Mouse (Mus musculus) intestine, embryonic 15.5 days (tissue): Measurements from ENCODE around the gene Pi4kb. TPM values are rescaled to one million over a fixed set of nuclear protein-coding genes. Genes with fewer than 3 reads are reported as not detected.
A peak's percentile ranks its signal among the peaks of the same experiment; 100 is the strongest.
"Not testable (repeated sequence)": the region's sequence is repeated elsewhere in the genome, so short reads cannot be mapped to it uniquely, and the experiment has no call there.

Experiments
- ATAC-seq: fragments of 200-750 bp; cut with Nextera tagmentation; 2 replicates; pipeline ENCODE4 v1.8.0; 2017; ENCODE audit warnings: moderate TSS enrichment, moderate library complexity
- H3K27ac ChIP-seq: fragments of 300-500 bp; sonication (generic); 2 replicates; pipeline ENCODE4 v1.5.1; 2015; ENCODE audit warnings: mild to moderate bottlenecking, inconsistent platforms
- H3K27me3 ChIP-seq: fragments of 300-500 bp; sonication (generic); replicated peaks from 2 replicates; pipeline ENCODE4 v1.6.1; 2015; ENCODE audit warnings: inconsistent platforms
- H3K36me3 ChIP-seq: fragments of 300-500 bp; sonication (generic); 2 replicates; pipeline ENCODE4 v1.6.1; 2015; ENCODE audit warnings: inconsistent platforms
- H3K4me1 ChIP-seq: fragments of 300-500 bp; sonication (generic); replicated peaks from 2 replicates; pipeline ENCODE4 v1.6.1; 2015; ENCODE audit warnings: inconsistent platforms
- H3K4me2 ChIP-seq: fragments of 300-500 bp; sonication (generic); replicated peaks from 2 replicates; pipeline ENCODE4 v1.6.1; 2015; ENCODE audit warnings: mild to moderate bottlenecking, inconsistent platforms
- H3K4me3 ChIP-seq: fragments of 300-500 bp; sonication (generic); replicated peaks from 2 replicates; pipeline ENCODE4 v1.5.1; 2015; ENCODE audit warnings: inconsistent platforms
- H3K9ac ChIP-seq: fragments of 300-500 bp; sonication (generic); 2 replicates; pipeline ENCODE4 v1.6.1; 2015; ENCODE audit warnings: inconsistent platforms
- H3K9me3 ChIP-seq: fragments of 300-500 bp; sonication (generic); 2 replicates; pipeline ENCODE4 v1.6.1; 2016; ENCODE audit warnings: inconsistent platforms
- WGBS: fragments of 180-500 bp; shearing (Covaris S2); methylation state at CpG from one replicate; pipeline ENCODE4 v1.1.7; 2015; 5-methylcytosine and 5-hydroxymethylcytosine counted together
- polyA plus RNA-seq: library from polyadenylated mRNA; unstranded; fragments of >200 nt; fragmentation: Nextera tagmentation; extraction: Ambion mirVana; gene quantifications from 2 replicates; pipeline ENCODE4 v1.2.1, GENCODE M21; 2015

The Pi4kb gene
- polyA plus RNA-seq, 1 experiment from 2014 or later, result 19.8 TPM

DNA sequence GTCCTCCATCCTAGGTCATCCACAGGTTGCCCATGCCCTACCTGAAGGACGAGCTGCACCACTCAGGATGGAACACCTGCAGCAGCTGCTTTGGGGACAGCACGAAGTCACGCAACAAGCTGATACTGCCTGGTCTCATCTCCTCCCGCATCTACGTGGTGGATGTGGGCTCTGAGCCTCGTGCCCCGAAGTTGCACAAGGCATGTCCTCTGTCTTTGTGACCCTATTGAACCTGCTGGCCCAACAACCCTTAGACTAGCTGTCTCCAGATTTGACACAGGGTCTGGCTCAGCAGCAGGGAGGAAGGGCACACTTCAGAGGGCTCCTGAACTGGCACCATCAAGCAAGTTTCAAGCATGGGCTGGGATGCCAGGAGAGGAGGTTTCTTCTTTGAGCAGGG is 37.3 kb upstream of the Pi4kb start:
- H3K4me3 ChIP-seq, ATAC-seq, H3K36me3 ChIP-seq, H3K4me1 ChIP-seq, H3K9ac ChIP-seq, H3K27me3 ChIP-seq, H3K27ac ChIP-seq, H3K4me2 ChIP-seq, H3K9me3 ChIP-seq: not testable (repeated sequence)
- WGBS, result 88% methylated on average over 7 of the region's 7 CpGs

DNA sequence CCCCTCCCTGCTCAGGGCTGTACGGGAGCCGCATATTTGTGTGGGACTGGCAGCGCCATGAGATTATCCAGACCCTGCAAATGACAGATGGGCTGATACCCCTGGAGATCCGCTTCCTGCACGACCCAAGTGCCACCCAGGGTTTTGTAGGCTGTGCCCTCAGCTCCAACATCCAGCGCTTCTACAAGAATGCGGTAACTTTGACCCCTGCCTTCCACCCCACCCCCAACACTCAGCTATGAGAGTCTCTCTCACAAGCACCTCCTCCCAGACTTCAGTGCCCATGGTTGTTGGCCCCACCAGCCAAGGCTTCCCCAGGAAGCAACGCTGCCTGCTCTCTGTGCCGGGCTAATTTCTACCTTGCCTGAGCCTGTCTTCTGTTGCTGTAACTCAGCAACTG is 34.5 kb upstream of the Pi4kb start:
- not testable (repeated sequence) for H3K4me1 ChIP-seq, H3K4me3 ChIP-seq, H3K9ac ChIP-seq, ATAC-seq, H3K27ac ChIP-seq, H3K4me2 ChIP-seq, H3K27me3 ChIP-seq, H3K36me3 ChIP-seq, H3K9me3 ChIP-seq
- WGBS, result 40% methylated on average over 9 of the region's 9 CpGs

DNA sequence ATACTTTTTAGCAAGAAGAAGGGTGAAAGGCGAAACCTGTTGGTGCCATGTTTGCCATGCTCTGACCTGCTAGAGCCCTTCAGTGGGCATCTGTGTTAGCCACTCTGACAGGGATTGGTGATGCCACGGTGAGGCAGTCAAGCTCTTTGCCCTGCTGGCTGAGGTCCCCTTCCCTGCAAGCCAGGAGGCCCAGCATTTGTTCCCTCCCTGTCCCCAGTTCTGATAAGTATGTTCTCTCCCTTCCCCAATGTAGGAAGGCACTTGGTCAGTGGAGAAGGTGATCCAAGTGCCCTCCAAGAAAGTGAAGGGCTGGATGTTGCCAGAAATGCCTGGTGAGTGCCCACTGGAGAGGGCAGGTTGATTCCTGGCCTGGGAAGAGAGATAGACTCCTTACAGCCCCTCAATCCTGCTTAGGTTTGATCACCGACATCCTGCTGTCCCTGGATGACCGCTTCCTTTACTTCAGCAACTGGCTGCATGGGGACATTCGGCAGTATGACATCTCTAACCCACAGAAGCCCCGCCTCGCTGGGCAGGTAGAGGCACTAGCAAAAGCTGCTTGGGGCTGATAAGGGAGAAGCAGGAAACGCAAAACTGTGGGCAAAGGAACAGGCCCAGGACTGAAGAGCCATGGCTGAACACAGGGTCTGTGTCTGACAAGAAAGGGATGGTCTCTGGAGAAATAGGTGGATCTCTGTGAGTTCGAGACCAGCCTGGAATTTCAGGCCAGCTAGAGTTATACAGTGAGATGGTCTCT is 32.1 kb upstream of the Pi4kb start:
- not testable (repeated sequence) for H3K9ac ChIP-seq, H3K27me3 ChIP-seq, H3K36me3 ChIP-seq, H3K4me3 ChIP-seq, H3K4me1 ChIP-seq, H3K9me3 ChIP-seq, H3K27ac ChIP-seq, H3K4me2 ChIP-seq
- 84% methylated on average over 9 of the region's 9 CpGs for WGBS
- ATAC-seq, result peak; percentile 52; the same call in 1 of the 2 replicates

DNA sequence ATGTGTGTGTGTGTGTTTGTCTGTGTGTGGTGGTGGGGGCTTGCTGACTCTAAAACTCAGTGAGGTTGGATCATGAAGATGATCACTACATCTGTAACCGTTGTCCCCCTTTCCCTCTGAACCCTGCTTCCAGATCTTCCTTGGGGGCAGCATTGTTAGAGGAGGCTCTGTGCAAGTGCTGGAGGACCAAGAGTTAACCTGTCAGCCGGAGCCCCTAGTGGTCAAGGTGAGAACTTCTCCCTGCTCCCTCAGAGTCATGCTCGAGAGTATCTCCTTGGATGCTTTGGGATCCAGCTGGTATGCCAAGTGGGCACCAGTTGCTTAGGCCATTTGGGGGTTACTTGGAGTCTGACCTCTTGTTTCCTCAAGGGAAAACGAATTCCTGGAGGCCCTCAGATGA is 30.8 kb upstream of the Pi4kb start:
- not testable (repeated sequence) for H3K9ac ChIP-seq, H3K4me3 ChIP-seq, H3K9me3 ChIP-seq, H3K36me3 ChIP-seq, H3K27me3 ChIP-seq, H3K4me1 ChIP-seq, H3K27ac ChIP-seq, H3K4me2 ChIP-seq
- WGBS, result 28% methylated on average over 4 of the region's 4 CpGs
- 0 out of 2 replicates have a peak, but pooled peaks have one; percentile 18 for ATAC-seq

GRCm38 (mm10) chr3:94948066-94948614 is 26.4 kb upstream of the Pi4kb start:
- no peak overlapping the region for H3K27ac ChIP-seq
- 64% methylated on average over 3 of the region's 3 CpGs for WGBS
- no peaks in the 10 kb centered on the region for H3K27me3 ChIP-seq
- no peaks in the 10 kb centered on the region for H3K36me3 ChIP-seq
- no peak overlapping the region for H3K9ac ChIP-seq
- H3K4me2 ChIP-seq, result no peak overlapping the region
- H3K9me3 ChIP-seq, result no peaks in the 10 kb centered on the region
- ATAC-seq, result peak; percentile 29; the same call in 1 of the 2 replicates
- H3K4me3 ChIP-seq, result no peak overlapping the region
- H3K4me1 ChIP-seq, result peaks cover 9% of the 10 kb centered on the region; the same call in 1 of the 2 replicates

- Histone ChIP-seq H3K27me3 (no peaks in the 10 kb centered on the region), H3K4me2 (no peak overlapping the region), H3K9me3 (no peaks in the 10 kb centered on the region), H3K9ac (no peak overlapping the region), H3K4me3 (no peak overlapping the region), H3K27ac (no peak overlapping the region), H3K36me3 (no peaks in the 10 kb centered on the region), H3K4me1 (peaks cover 9% of the 10 kb centered on the region; the same call in 1 of the 2 replicates)
- ATAC-seq, result no peak
- 53% methylated on average over 3 of the region's 3 CpGs for WGBS
Observed at GRCm38 (mm10) chr3:94949645-94950044, 24.9 kb upstream of the Pi4kb start.

DNA sequence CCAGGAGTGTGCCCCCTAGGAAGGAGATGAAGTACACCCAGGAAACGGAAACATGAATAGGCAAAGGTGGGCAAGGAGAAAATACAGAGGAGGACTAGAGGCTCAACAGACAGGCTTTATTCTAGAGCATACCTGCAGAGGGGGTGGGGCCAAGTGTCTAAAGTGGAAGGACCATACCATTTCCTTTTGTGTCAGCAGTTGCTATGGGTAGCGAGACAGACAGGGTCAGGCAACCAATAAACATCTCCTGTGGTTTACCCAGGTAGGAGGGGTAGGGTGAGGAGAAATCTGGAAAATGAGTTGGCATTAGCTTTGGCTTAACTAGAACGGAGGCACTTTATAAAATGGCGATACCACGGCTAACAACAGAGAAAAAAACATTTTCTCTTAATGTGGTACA is 21.7 kb upstream of the Pi4kb start:
- Histone ChIP-seq H3K9me3 (no peaks in the 10 kb centered on the region), H3K4me3 (peak overlapping the region; percentile 3; the same call in 1 of the 2 replicates), H3K9ac (no peak overlapping the region), H3K4me1 (peaks cover 16% of the 10 kb centered on the region), H3K27ac (no peak overlapping the region), H3K4me2 (peak overlapping the region; percentile 71), H3K27me3 (no peaks in the 10 kb centered on the region), H3K36me3 (peaks cover 15% of the 10 kb centered on the region)
- 48% methylated on average over 5 of the region's 5 CpGs for WGBS
- peak; percentile 31; the same call in 1 of the 2 replicates for ATAC-seq

DNA sequence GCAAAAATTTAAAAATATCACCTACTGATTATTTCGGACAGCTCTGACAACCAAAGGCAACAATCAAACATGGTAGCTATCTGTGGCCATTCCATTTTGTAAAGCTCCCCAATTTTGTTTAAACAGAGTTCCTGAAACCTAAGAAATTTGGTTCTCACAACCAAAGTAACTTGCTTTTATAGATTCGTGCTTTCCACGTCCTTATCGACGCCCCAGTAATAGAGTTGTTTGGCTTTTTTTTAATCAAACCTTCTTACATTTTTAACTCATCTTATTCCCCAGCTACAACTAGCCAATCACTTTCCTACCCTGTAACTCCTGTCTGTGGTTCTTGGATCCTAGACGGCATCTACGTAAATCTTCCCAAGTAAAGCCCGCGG is 21.2 kb upstream of the Pi4kb start:
- 10% methylated on average over 9 of the region's 9 CpGs for WGBS
- Histone ChIP-seq H3K27ac (peak overlapping the region; percentile 92), H3K4me3 (peak overlapping the region; percentile 81), H3K9ac (peak overlapping the region; percentile 50), H3K9me3 (no peaks in the 10 kb centered on the region), H3K27me3 (no peaks in the 10 kb centered on the region), H3K36me3 (peaks cover 18% of the 10 kb centered on the region), H3K4me2 (peak overlapping the region; percentile 71), H3K4me1 (peaks cover 16% of the 10 kb centered on the region)
- ATAC-seq, result no peak

DNA sequence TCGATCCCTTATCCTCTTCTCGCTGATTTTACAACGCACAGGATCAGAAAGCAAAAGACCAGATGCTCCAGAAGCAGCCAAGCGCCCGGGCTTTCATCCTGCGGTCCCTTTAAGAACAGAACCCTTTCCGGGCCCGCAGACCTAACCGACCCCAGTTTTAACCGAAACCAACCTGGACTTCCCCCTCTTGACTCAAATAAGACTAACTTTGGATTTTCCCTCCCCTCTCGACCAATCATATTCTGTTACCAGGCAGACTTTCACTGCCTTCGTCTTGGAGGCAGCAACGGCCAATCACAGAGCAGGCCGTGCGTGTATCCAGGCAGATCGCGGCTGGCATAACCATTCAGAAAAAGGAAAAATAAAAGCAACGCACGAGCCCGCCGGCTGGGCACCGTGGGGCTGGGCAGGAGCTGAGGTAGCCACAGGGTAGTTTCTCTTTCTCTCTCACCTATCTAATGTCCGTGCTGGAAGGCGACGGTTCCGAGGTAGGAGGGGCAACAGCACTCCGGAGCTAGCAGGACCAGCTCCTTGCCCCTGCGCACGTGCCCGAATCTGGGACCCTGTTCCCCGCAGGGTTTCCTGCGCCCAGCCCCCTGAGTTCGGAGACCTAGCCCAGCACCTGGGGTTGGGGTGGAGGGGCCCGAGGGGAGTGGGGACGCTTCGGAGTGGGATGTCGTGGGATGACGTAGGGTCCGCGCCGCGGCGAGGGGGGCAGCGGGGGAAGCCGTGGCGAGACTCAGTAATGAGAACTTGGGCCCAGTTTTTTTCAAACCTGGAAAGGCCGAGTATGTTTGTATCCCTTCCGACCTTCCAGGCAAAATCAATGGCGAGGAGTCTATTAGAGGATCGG is 20.5 kb upstream of the Pi4kb start, which contains the start of gene Rfx5:
Rfx5 (plus strand) TSS at position 312 of the 853 bp plus-strand sequence.
- Histone ChIP-seq H3K4me2 (peak within 1 kb of the TSS; percentile 71), H3K9me3 (no peaks in the 10 kb centered on the region), H3K27me3 (no peaks in the 10 kb centered on the region), H3K9ac (peak within 1 kb of the TSS; percentile 84), H3K36me3 (peaks cover 18% of the 10 kb centered on the region), H3K4me3 (peak within 1 kb of the TSS; percentile 81), H3K4me1 (peaks cover 16% of the 10 kb centered on the region), H3K27ac (peak within 1 kb of the TSS; percentile 92)
- 0% methylated on average over 50 of the region's 50 CpGs for WGBS
- peak; percentile 97 for ATAC-seq

DNA sequence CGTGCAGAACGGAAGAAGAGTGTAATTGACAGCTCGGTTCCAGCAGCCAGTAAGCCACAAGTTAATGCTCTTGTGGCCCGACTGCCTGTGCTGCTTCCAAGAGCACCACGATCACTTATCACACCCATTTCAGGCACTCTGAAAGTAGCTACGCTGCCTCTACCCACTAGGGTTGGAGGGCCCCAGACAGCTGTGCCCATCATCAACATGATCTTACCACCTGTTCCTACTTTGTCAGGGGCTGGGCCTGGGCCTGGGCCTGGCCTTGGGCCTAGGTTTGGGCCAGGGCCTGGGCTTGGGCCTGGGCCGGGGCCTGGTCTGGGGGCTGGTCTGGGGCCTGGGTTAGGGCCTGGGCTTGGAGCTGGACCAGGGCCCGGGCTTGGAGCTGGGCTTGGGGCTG is 16.2 kb upstream of the Pi4kb start:
- Histone ChIP-seq H3K9ac (no peak overlapping the region), H3K36me3 (peaks cover 18% of the 10 kb centered on the region), H3K4me2 (no peak overlapping the region), H3K9me3 (no peaks in the 10 kb centered on the region), H3K4me3 (no peak overlapping the region), H3K27ac (no peak overlapping the region), H3K4me1 (peaks cover 7% of the 10 kb centered on the region; the same call in 1 of the 2 replicates), H3K27me3 (no peaks in the 10 kb centered on the region)
- 90% methylated on average over 8 of the region's 8 CpGs for WGBS
- ATAC-seq, result no peak

- peaks cover 5% of the 10 kb centered on the region; the same call in 1 of the 2 replicates for H3K4me1 ChIP-seq
- 40% methylated on average over 8 of the region's 8 CpGs for WGBS
Observed at GRCm38 (mm10) chr3:94959871-94960270, 14.7 kb upstream of the Pi4kb start.

DNA sequence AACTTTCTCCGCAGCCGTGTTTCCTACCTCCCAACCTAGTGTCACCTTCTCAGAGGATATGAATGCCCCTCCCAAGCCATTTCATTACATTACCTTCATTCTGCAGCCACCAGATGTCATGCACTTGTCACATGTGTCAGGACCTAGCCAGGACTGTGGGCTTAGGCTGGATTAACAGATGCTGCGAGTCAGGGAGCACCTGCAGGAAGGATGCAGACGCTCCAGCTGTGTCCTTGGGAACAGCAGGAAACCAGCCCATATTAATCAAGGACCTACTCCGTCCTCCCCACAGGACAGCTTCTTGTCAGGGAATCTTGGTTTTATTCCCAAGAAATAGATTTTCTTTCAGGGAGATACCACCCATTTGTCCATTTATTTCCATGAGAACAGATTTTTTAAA is 14.2 kb upstream of the Pi4kb start:
- peaks cover 18% of the 10 kb centered on the region for H3K36me3 ChIP-seq
- no peaks in the 10 kb centered on the region for H3K27me3 ChIP-seq
- no peak overlapping the region for H3K9ac ChIP-seq
- WGBS, result 56% methylated on average over 5 of the region's 5 CpGs
- peaks cover under 1% of the 10 kb centered on the region; the same call in 1 of the 2 replicates for H3K4me1 ChIP-seq
- no peak for ATAC-seq
- H3K27ac ChIP-seq, result no peak overlapping the region
- no peak overlapping the region for H3K4me3 ChIP-seq
- H3K9me3 ChIP-seq, result no peaks in the 10 kb centered on the region
- no peak overlapping the region for H3K4me2 ChIP-seq

More at GRCm38 (mm10) chr3:94959871-94960270, 14.7 kb upstream of the Pi4kb start:
- peaks cover 18% of the 10 kb centered on the region for H3K36me3 ChIP-seq
- ATAC-seq, result no peak
- no peak overlapping the region for H3K27ac ChIP-seq
- no peaks in the 10 kb centered on the region for H3K27me3 ChIP-seq
- no peak overlapping the region for H3K4me3 ChIP-seq
- H3K9ac ChIP-seq, result no peak overlapping the region
- no peaks in the 10 kb centered on the region for H3K9me3 ChIP-seq
- no peak overlapping the region for H3K4me2 ChIP-seq
